Mouse (Mus musculus): ENCODE results near the gene Gja4. TPM values are rescaled to one million over a fixed set of nuclear protein-coding genes. Genes with fewer than 3 reads are reported as not detected.

Gene Gja4
- polyA plus RNA-seq, 1 experiment from 2014 or later, result 40.6 TPM

- WGBS (ENCODE audit: insufficient replicate concordance), result 50% methylated on average over 7 of the region's 7 CpGs
- Histone ChIP-seq H3K4me3 (ENCODE audit: low read depth, low read length) (no peak overlapping the region), H3K27me3 (ENCODE audit: control insufficient read depth, insufficient read depth, low read length) (peaks cover 67% of the 10 kb centered on the region)
Observed at GRCm38 (mm10) chr4:127328378-127328777, 14.5 kb upstream of the Gja4 start.

GRCm38 (mm10) chr4:127327749-127328148 lies 13.9 kb upstream of the Gja4 start:
- Histone ChIP-seq H3K36me3 (ENCODE audit: control insufficient read depth, insufficient read depth, low read length) (no peaks in the 10 kb centered on the region), H3K9ac (ENCODE audit: low read depth, low read length) (no peak overlapping the region), H3K4me1 (ENCODE audit: control insufficient read depth, insufficient read depth, low read length) (peaks cover 14% of the 10 kb centered on the region), H3K4me3 (ENCODE audit: low read depth, low read length) (no peak overlapping the region), H3K9me3 (replicated peaks; ENCODE audit: control insufficient read depth, low read length) (no peaks in the 10 kb centered on the region), H3K27ac (ENCODE audit: low read depth, low read length) (no peak overlapping the region), H3K27me3 (ENCODE audit: control insufficient read depth, insufficient read depth, low read length) (peaks cover 64% of the 10 kb centered on the region), H3K4me2 (no peak overlapping the region)
- 72% methylated on average over 6 of the region's 6 CpGs for WGBS (ENCODE audit: insufficient replicate concordance)
- ATAC-seq (replicated peaks; ENCODE audit: insufficient number of reproducible peaks, low FRiP score, low TSS enrichment), result no peak

More at GRCm38 (mm10) chr4:127328378-127328777, 14.5 kb upstream of the Gja4 start:
- ATAC-seq (replicated peaks; ENCODE audit: insufficient number of reproducible peaks, low FRiP score, low TSS enrichment), result no peak
- Histone ChIP-seq H3K27ac (ENCODE audit: low read depth, low read length) (no peak overlapping the region), H3K4me2 (no peak overlapping the region), H3K9ac (ENCODE audit: low read depth, low read length) (no peak overlapping the region), H3K36me3 (ENCODE audit: control insufficient read depth, insufficient read depth, low read length) (no peaks in the 10 kb centered on the region), H3K9me3 (replicated peaks; ENCODE audit: control insufficient read depth, low read length) (no peaks in the 10 kb centered on the region), H3K4me1 (ENCODE audit: control insufficient read depth, insufficient read depth, low read length) (peaks cover 14% of the 10 kb centered on the region)

GRCm38 (mm10) chr4:127327258-127327657 lies 13.4 kb upstream of the Gja4 start:
- H3K36me3 ChIP-seq (ENCODE audit: control insufficient read depth, insufficient read depth, low read length), result no peaks in the 10 kb centered on the region
- H3K27ac ChIP-seq (ENCODE audit: low read depth, low read length), result no peak overlapping the region
- peaks cover 60% of the 10 kb centered on the region for H3K27me3 ChIP-seq (ENCODE audit: control insufficient read depth, insufficient read depth, low read length)
- WGBS (ENCODE audit: insufficient replicate concordance), result 25% methylated on average over 7 of the region's 7 CpGs
- H3K4me3 ChIP-seq (ENCODE audit: low read depth, low read length), result no peak overlapping the region
- H3K9ac ChIP-seq (ENCODE audit: low read depth, low read length), result no peak overlapping the region
- no peak overlapping the region for H3K4me2 ChIP-seq
- H3K9me3 ChIP-seq (replicated peaks; ENCODE audit: control insufficient read depth, low read length), result no peaks in the 10 kb centered on the region
- ATAC-seq (replicated peaks; ENCODE audit: insufficient number of reproducible peaks, low FRiP score, low TSS enrichment), result no peak
- peaks cover 14% of the 10 kb centered on the region for H3K4me1 ChIP-seq (ENCODE audit: control insufficient read depth, insufficient read depth, low read length)

GRCm38 (mm10) chr4:127325276-127325675 lies 11.4 kb upstream of the Gja4 start:
- peaks cover 40% of the 10 kb centered on the region for H3K27me3 ChIP-seq (ENCODE audit: control insufficient read depth, insufficient read depth, low read length)
- no peak for ATAC-seq (replicated peaks; ENCODE audit: insufficient number of reproducible peaks, low FRiP score, low TSS enrichment)
- H3K9ac ChIP-seq (ENCODE audit: low read depth, low read length), result no peak overlapping the region
- H3K4me1 ChIP-seq (ENCODE audit: control insufficient read depth, insufficient read depth, low read length), result peaks cover 6% of the 10 kb centered on the region
- H3K4me3 ChIP-seq (ENCODE audit: low read depth, low read length), result no peak overlapping the region
- no peaks in the 10 kb centered on the region for H3K36me3 ChIP-seq (ENCODE audit: control insufficient read depth, insufficient read depth, low read length)
- no peaks in the 10 kb centered on the region for H3K9me3 ChIP-seq (replicated peaks; ENCODE audit: control insufficient read depth, low read length)
- WGBS (ENCODE audit: insufficient replicate concordance), result 85% methylated on average over 5 of the region's 5 CpGs
- no peak overlapping the region for H3K4me2 ChIP-seq
- H3K27ac ChIP-seq (ENCODE audit: low read depth, low read length), result no peak overlapping the region

- Histone ChIP-seq H3K4me2 (no peak overlapping the region), H3K27me3 (ENCODE audit: control insufficient read depth, insufficient read depth, low read length) (peaks cover 35% of the 10 kb centered on the region), H3K9me3 (replicated peaks; ENCODE audit: control insufficient read depth, low read length) (no peaks in the 10 kb centered on the region), H3K4me1 (ENCODE audit: control insufficient read depth, insufficient read depth, low read length) (peaks cover 2% of the 10 kb centered on the region; the same call in 1 of the 2 replicates), H3K4me3 (ENCODE audit: low read depth, low read length) (no peak overlapping the region), H3K36me3 (ENCODE audit: control insufficient read depth, insufficient read depth, low read length) (no peaks in the 10 kb centered on the region), H3K9ac (ENCODE audit: low read depth, low read length) (no peak overlapping the region), H3K27ac (ENCODE audit: low read depth, low read length) (no peak overlapping the region)
- 6% methylated on average over 6 of the region's 6 CpGs for WGBS (ENCODE audit: insufficient replicate concordance)
- ATAC-seq (replicated peaks; ENCODE audit: insufficient number of reproducible peaks, low FRiP score, low TSS enrichment), result no peak
Observed at GRCm38 (mm10) chr4:127324759-127325158, 10.9 kb upstream of the Gja4 start.

- Histone ChIP-seq H3K27ac (ENCODE audit: low read depth, low read length) (no peak overlapping the region), H3K4me2 (no peak overlapping the region), H3K27me3 (ENCODE audit: control insufficient read depth, insufficient read depth, low read length) (peaks cover 31% of the 10 kb centered on the region), H3K36me3 (ENCODE audit: control insufficient read depth, insufficient read depth, low read length) (no peaks in the 10 kb centered on the region), H3K4me1 (ENCODE audit: control insufficient read depth, insufficient read depth, low read length) (no peaks in the 10 kb centered on the region), H3K4me3 (ENCODE audit: low read depth, low read length) (no peak overlapping the region), H3K9ac (ENCODE audit: low read depth, low read length) (no peak overlapping the region), H3K9me3 (replicated peaks; ENCODE audit: control insufficient read depth, low read length) (no peaks in the 10 kb centered on the region)
- WGBS (ENCODE audit: insufficient replicate concordance), result 72% methylated on average over 10 of the region's 10 CpGs
- ATAC-seq (replicated peaks; ENCODE audit: insufficient number of reproducible peaks, low FRiP score, low TSS enrichment), result no peak
Observed at GRCm38 (mm10) chr4:127324296-127324695, 10.5 kb upstream of the Gja4 start.

GRCm38 (mm10) chr4:127323651-127324050 lies 9.8 kb upstream of the Gja4 start:
- WGBS (ENCODE audit: insufficient replicate concordance), result 75% methylated on average over 3 of the region's 3 CpGs
- Histone ChIP-seq H3K27me3 (ENCODE audit: control insufficient read depth, insufficient read depth, low read length) (peaks cover 26% of the 10 kb centered on the region), H3K4me2 (no peak overlapping the region), H3K9ac (ENCODE audit: low read depth, low read length) (no peak overlapping the region), H3K36me3 (ENCODE audit: control insufficient read depth, insufficient read depth, low read length) (no peaks in the 10 kb centered on the region), H3K27ac (ENCODE audit: low read depth, low read length) (no peak overlapping the region), H3K9me3 (replicated peaks; ENCODE audit: control insufficient read depth, low read length) (no peaks in the 10 kb centered on the region), H3K4me3 (ENCODE audit: low read depth, low read length) (no peak overlapping the region), H3K4me1 (ENCODE audit: control insufficient read depth, insufficient read depth, low read length) (no peaks in the 10 kb centered on the region)
- ATAC-seq (replicated peaks; ENCODE audit: insufficient number of reproducible peaks, low FRiP score, low TSS enrichment), result no peak

- Histone ChIP-seq H3K4me3 (ENCODE audit: low read depth, low read length) (no peak overlapping the region), H3K4me1 (ENCODE audit: control insufficient read depth, insufficient read depth, low read length) (0 out of 2 replicates have a peak, but pooled peaks cover under 1% of the 10 kb centered on the region), H3K36me3 (ENCODE audit: control insufficient read depth, insufficient read depth, low read length) (no peaks in the 10 kb centered on the region), H3K27ac (ENCODE audit: low read depth, low read length) (no peak overlapping the region), H3K9ac (ENCODE audit: low read depth, low read length) (no peak overlapping the region), H3K27me3 (ENCODE audit: control insufficient read depth, insufficient read depth, low read length) (peaks cover 4% of the 10 kb centered on the region; the same call in 1 of the 2 replicates), H3K9me3 (replicated peaks; ENCODE audit: control insufficient read depth, low read length) (no peaks in the 10 kb centered on the region), H3K4me2 (no peak overlapping the region)
- ATAC-seq (replicated peaks; ENCODE audit: insufficient number of reproducible peaks, low FRiP score, low TSS enrichment), result no peak
- 8% methylated on average over 3 of the region's 3 CpGs for WGBS (ENCODE audit: insufficient replicate concordance)
Observed at GRCm38 (mm10) chr4:127319613-127320012, 5.8 kb upstream of the Gja4 start.

GRCm38 (mm10) chr4:127317143-127317542 lies 3.3 kb upstream of the Gja4 start:
- no peaks in the 10 kb centered on the region for H3K9me3 ChIP-seq (replicated peaks; ENCODE audit: control insufficient read depth, low read length)
- H3K9ac ChIP-seq (ENCODE audit: low read depth, low read length), result no peak overlapping the region
- no peak for ATAC-seq (replicated peaks; ENCODE audit: insufficient number of reproducible peaks, low FRiP score, low TSS enrichment)
- no peak overlapping the region for H3K27ac ChIP-seq (ENCODE audit: low read depth, low read length)
- H3K4me2 ChIP-seq, result no peak overlapping the region
- H3K4me3 ChIP-seq (ENCODE audit: low read depth, low read length), result no peak overlapping the region
- H3K36me3 ChIP-seq (ENCODE audit: control insufficient read depth, insufficient read depth, low read length), result no peaks in the 10 kb centered on the region
- H3K27me3 ChIP-seq (ENCODE audit: control insufficient read depth, insufficient read depth, low read length), result peaks cover 16% of the 10 kb centered on the region
- H3K4me1 ChIP-seq (ENCODE audit: control insufficient read depth, insufficient read depth, low read length), result 0 out of 2 replicates have a peak, but pooled peaks cover 4% of the 10 kb centered on the region
- 54% methylated on average over 4 of the region's 4 CpGs for WGBS (ENCODE audit: insufficient replicate concordance)

All from heart, embryonic 11.5 days (tissue).